8 mouse cellular contexts compared by ENCODE assay signal in genomic region chr8:121685419-121685818, GRCm38 (mm10). TPM values are rescaled to one million over a fixed set of nuclear protein-coding genes. Genes with fewer than 3 reads are reported as not detected.
DNase-seq lines count a peak whose midpoint lies in the region; ATAC-seq and TF ChIP-seq lines count a peak whose summit lies in the region.

No protein-coding gene starts in this region.

- 22% methylated on average over 4 of the region's 4 CpGs for WGBS in embryonic facial prominence, embryonic 11.5 days
- 4% methylated on average over 4 of the region's 4 CpGs for WGBS in small intestine, adult 2 months

- peak in 1 of 2 experiments; percentile 33 for DNase-seq in left cerebral cortex, adult 2 months (ENCODE audit: extremely low spot score in 1 of 2, low spot score in 2 of 2)
- DNase-seq in left cerebral cortex, adult 8-10 months (ENCODE audit: low spot score in 2 of 2) = no peak
- DNase-seq in G1E (ENCODE audit: low spot score) = no peak
- DNase-seq in adrenal gland, postnatal 14 days = peak; percentile 77
- peak; percentile 50 for DNase-seq in embryonic facial prominence, embryonic 11.5 days (ENCODE audit: low spot score)
- DNase-seq in kidney, postnatal 4 days = peak; percentile 81 to 85
- DNase-seq in layer of hippocampus, adult 9-11 months = no peak

- H3K27me3 ChIP-seq in G1E (ENCODE audit: insufficient read depth, low read length) = no peaks in the 10 kb centered on the region
- H3K27me3 ChIP-seq in embryonic facial prominence, embryonic 11.5 days (ENCODE audit: control insufficient read depth, insufficient read depth, low read length) = no peaks in the 10 kb centered on the region
- no peaks in the 10 kb centered on the region for H3K27me3 ChIP-seq in small intestine, adult 2 months (ENCODE audit: control insufficient read depth, insufficient read depth, low read length)

- no peak for ATAC-seq in G1E (ENCODE audit: extremely low read depth, insufficient number of reproducible peaks, low FRiP score, poor library complexity, severe bottlenecking)
- no peak for ATAC-seq in embryonic facial prominence, embryonic 11.5 days (replicated peaks; ENCODE audit: insufficient number of reproducible peaks, low FRiP score, low TSS enrichment, low read depth)

- no peak overlapping the region for H3K4me2 ChIP-seq in embryonic facial prominence, embryonic 11.5 days (ENCODE audit: low read depth, low read length)

- no peak overlapping the region for H3K27ac ChIP-seq in left cerebral cortex, adult 2 months
- no peak overlapping the region for H3K27ac ChIP-seq in embryonic facial prominence, embryonic 11.5 days (replicated peaks; ENCODE audit: low read depth, low read length)
- H3K27ac ChIP-seq in small intestine, adult 2 months (ENCODE audit: insufficient read depth, low read depth, low read length) = no peak overlapping the region

- no peak overlapping the region for H3K4me3 ChIP-seq in left cerebral cortex, adult 2 months
- H3K4me3 ChIP-seq in G1E (ENCODE audit: low read depth, low read length) = no peak overlapping the region
- no peak overlapping the region for H3K4me3 ChIP-seq in embryonic facial prominence, embryonic 11.5 days (ENCODE audit: low read depth, low read length)
- no peak overlapping the region for H3K4me3 ChIP-seq in small intestine, adult 2 months (ENCODE audit: low read depth, low read length)

- peaks cover 33% of the 10 kb centered on the region for H3K9me3 ChIP-seq in G1E (replicated peaks)
- H3K9me3 ChIP-seq in embryonic facial prominence, embryonic 11.5 days (replicated peaks; ENCODE audit: control insufficient read depth, low read length) = no peaks in the 10 kb centered on the region

- H3K4me1 ChIP-seq in G1E (ENCODE audit: insufficient read depth, low read depth, low read length) = no peaks in the 10 kb centered on the region
- peaks cover 4% of the 10 kb centered on the region; the same call in 1 of the 2 replicates for H3K4me1 ChIP-seq in embryonic facial prominence, embryonic 11.5 days (ENCODE audit: control insufficient read depth, insufficient read depth, low read length)
- no peaks in the 10 kb centered on the region for H3K4me1 ChIP-seq in small intestine, adult 2 months (ENCODE audit: control insufficient read depth, insufficient read depth, insufficient read length, low read length)

- H3K36me3 ChIP-seq in G1E (replicated peaks) = no peaks in the 10 kb centered on the region
- H3K36me3 ChIP-seq in embryonic facial prominence, embryonic 11.5 days (replicated peaks; ENCODE audit: control insufficient read depth, insufficient read depth, low read depth, low read length) = no peaks in the 10 kb centered on the region
- H3K36me3 ChIP-seq in small intestine, adult 2 months (ENCODE audit: control insufficient read depth, insufficient read depth, low read length) = no peaks in the 10 kb centered on the region

- intact Hi-C loops in left cerebral cortex, adult 2 months (cut with DNase I) = loop anchor here (2.0 kb wide), 1 partner anchor 77 kb away; no protein-coding TSS in a partner anchor

- TF ChIP-seq POLR2A in small intestine, adult 2 months (IDR thresholded peaks at IDR 0.05; ENCODE audit: low read depth, low read length) = no peak

- peak; percentile 78 for TF ChIP-seq CTCF in left cerebral cortex, adult 2 months (IDR thresholded peaks at IDR 0.05)
- TF ChIP-seq CTCF in G1E (IDR thresholded peaks at IDR 0.05; ENCODE audit: low read depth, low read length) = peak; percentile 32; the same call in 1 of the 2 replicates
- peak; percentile 80; the same call in 1 of the 2 replicates for TF ChIP-seq CTCF in small intestine, adult 2 months (IDR thresholded peaks at IDR 0.05; ENCODE audit: extremely low read depth, insufficient read length, insufficient replicate concordance, low read depth, low read length)

- no peak overlapping the region for H3K9ac ChIP-seq in embryonic facial prominence, embryonic 11.5 days (replicated peaks; ENCODE audit: low read length)

RNA-seq across cellular contexts. Expression of gene Zcchc14, which starts 32.7 kb away (rescaled TPM):
- total RNA-seq in left cerebral cortex, adult 2 months (2021) = 10 to 100 TPM; 69.6 to 72.8 TPM
- 10 to 100 TPM; 68.6 to 73.0 (median 70.5) TPM for total RNA-seq in left cerebral cortex, adult 8-10 months (2022)
- not detected in 2 replicates for total RNA-seq in G1E (2014; fragmentation: Nextera tagmentation)
- total RNA-seq in G1E (2017) = 0.17 and 0.22 TPM in 2 replicates
- not detected in 2 replicates for polyA plus RNA-seq in G1E (2012)
- total RNA-seq in adrenal gland, postnatal 14 days (2021) = 41.0 and 46.2 TPM in 2 replicates
- polyA plus RNA-seq in embryonic facial prominence, embryonic 11.5 days (2014; fragmentation: Nextera tagmentation; extraction: Ambion mirVana) = 17.4 and 19.7 TPM in 2 replicates
- polyA plus RNA-seq in small intestine, adult 2 months (2012; rRNA removed) = 15.3 and 31.3 TPM in 2 replicates

RNA-seq across cellular contexts. Expression of gene Jph3, which starts 44.0 kb away (rescaled TPM):
- 100 to 1,000 TPM; 285 to 297 TPM for total RNA-seq in left cerebral cortex, adult 2 months (2021)
- total RNA-seq in left cerebral cortex, adult 8-10 months (2022) = 100 to 1,000 TPM; 260 to 302 (median 279) TPM
- total RNA-seq in G1E (2014; fragmentation: Nextera tagmentation) (3.3 TPM in 1 of 2 replicates, not detected in the other), G1E (2017) (0.12 TPM in 1 of 2 replicates, not detected in the other)
- polyA plus RNA-seq in G1E (2012) = not detected in 2 replicates
- total RNA-seq in adrenal gland, postnatal 14 days (2021) = 2.1 and 2.7 TPM in 2 replicates
- 4.1 and 4.3 TPM in 2 replicates for polyA plus RNA-seq in embryonic facial prominence, embryonic 11.5 days (2014; fragmentation: Nextera tagmentation; extraction: Ambion mirVana)
- polyA plus RNA-seq in small intestine, adult 2 months (2012; rRNA removed) = 0.39 and 0.57 TPM in 2 replicates

Comparison
In these comparisons a context has a peak if more than half of its experiments do, and no peak if none do; other contexts are left out.
1. DNase-seq: peak in adrenal gland, postnatal 14 days (single experiment), embryonic facial prominence, embryonic 11.5 days (single experiment) and kidney, postnatal 4 days (2 of 2); none in left cerebral cortex, adult 8-10 months (0 of 2), G1E (single experiment) and layer of hippocampus, adult 9-11 months (single experiment).
2. RNA of gene Zcchc14, which starts 32.7 kb away (total RNA-seq): 69.6 to 72.8 TPM in left cerebral cortex, adult 2 months, 68.6 to 73.0 TPM in left cerebral cortex, adult 8-10 months and 41.0 to 46.2 TPM in adrenal gland, postnatal 14 days; 0.17 to 0.22 TPM in G1E; every median in the first group is over 10 times any median in the second.
3. RNA of gene Jph3, which starts 44.0 kb away (total RNA-seq): 285 to 297 TPM in left cerebral cortex, adult 2 months and 260 to 302 TPM in left cerebral cortex, adult 8-10 months; 0.12 to 3.3 TPM in G1E and 2.1 to 2.7 TPM in adrenal gland, postnatal 14 days; every median in the first group is over 10 times any median in the second.
4. Peak in every context shown above with its lines, with median percentiles within 50 percentile points of each other: CTCF ChIP-seq.